Comparison of ENCODE assay signal across 8 mouse cellular contexts in genomic region chr9:8700669-8701068, GRCm38 (mm10).
A peak's percentile ranks its signal among the peaks of the same experiment; 100 is the strongest.
DNase-seq lines count a peak whose midpoint lies in the region; ATAC-seq and TF ChIP-seq lines count a peak whose summit lies in the region.
"Had no signal": no experiment of that assay in that cellular context is flagged by ENCODE, and none has a peak within 500 bp of the region (broad histone marks: within the 10 kb centered on the region; RNA-seq: fewer than 3 reads in every experiment).

No protein-coding gene starts in this region.

- TF ChIP-seq CTCF in cerebellum, adult 2 months (IDR thresholded peaks at IDR 0.05; ENCODE audit: borderline replicate concordance, insufficient read depth, low read depth, low read length) = peak; percentile 90

- peak; percentile 56 for DNase-seq in WW6 (ENCODE audit: low read depth, low spot score)
- peak; percentile 41 to 69 for DNase-seq in cerebellum, adult 2 months
- peak; percentile 83 for DNase-seq in forelimb bud, embryonic 11.5 days (ENCODE audit: low read depth, low spot score)
- peak; percentile 62 for DNase-seq in hindlimb bud, embryonic 11.5 days (ENCODE audit: extremely low spot score, low read depth, low spot score)
- peak; percentile 61 for DNase-seq in left cerebral cortex, adult 11 months (ENCODE audit: low spot score)
- DNase-seq in right cerebral cortex, postnatal 36 days (ENCODE audit: low spot score in 2 of 2) = peak; percentile 58 to 59

- 30% methylated on average over 5 of the region's 5 CpGs for WGBS in cerebellum, adult 2 months

- peak; percentile 98 for ATAC-seq in megakaryocyte progenitor cell, adult 5-6 weeks (replicated peaks; ENCODE audit: poor library complexity)

- H3K27me3 ChIP-seq in cerebellum, adult 2 months (ENCODE audit: control insufficient read depth, insufficient read depth, low read length) = no peaks in the 10 kb centered on the region

- no peak overlapping the region for H3K27ac ChIP-seq in cerebellum, adult 2 months (ENCODE audit: insufficient read depth, low read length)
- H3K27ac ChIP-seq: macrophage had no signal

- no peaks in the 10 kb centered on the region for H3K4me1 ChIP-seq in cerebellum, adult 2 months (ENCODE audit: control insufficient read depth, insufficient read depth, low read length)

- TF ChIP-seq POLR2A in cerebellum, adult 2 months (IDR thresholded peaks at IDR 0.05; ENCODE audit: borderline replicate concordance, insufficient read depth, low read length) = no peak

- no peak overlapping the region for H3K4me3 ChIP-seq in cerebellum, adult 2 months (replicated peaks; ENCODE audit: insufficient read depth, low read depth, low read length)
